Mouse (Mus musculus) liver, adult (tissue): ENCODE results near the gene Tnfaip1.

Source experiments
- GATA4 ChIP-seq: IDR thresholded peaks from 2 replicates; pipeline ENCODE4 v1.6.1; 2014; ENCODE audit warnings: mild to moderate bottlenecking, low read length; ENCODE audit not compliant: insufficient replicate concordance

Tnfaip1 gene

DNA sequence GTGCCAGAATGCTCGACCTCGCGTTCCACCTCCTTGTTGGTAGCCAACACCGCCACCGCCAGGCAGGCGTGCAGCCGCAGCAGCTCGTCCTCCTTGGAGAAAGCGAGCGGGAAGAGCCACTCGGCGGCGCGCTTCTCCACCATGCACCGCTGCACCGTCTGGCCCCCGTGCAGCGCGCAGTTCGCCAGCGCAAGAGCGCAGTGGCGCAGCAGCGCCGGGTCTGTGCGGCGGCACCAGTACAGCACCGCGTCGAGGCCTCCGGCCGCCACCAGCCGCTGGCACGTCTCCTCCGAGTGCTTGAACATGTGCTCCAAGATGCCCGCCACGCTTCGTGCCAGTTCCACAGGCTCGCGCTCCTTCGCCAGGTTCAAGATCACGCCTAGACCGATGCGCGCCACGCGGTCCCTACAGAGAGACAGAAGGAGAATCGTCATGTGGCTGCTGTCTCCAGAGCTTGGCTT, 45.3 kb downstream of the Tnfaip1 start:
- TF ChIP-seq GATA4 = no peak

- no peak for TF ChIP-seq GATA4
Observed at GRCm38 (mm10) chr11:78488168-78488567, 48.0 kb downstream of the Tnfaip1 start.

- TF ChIP-seq GATA4 = no peak
Observed at GRCm38 (mm10) chr11:78483639-78484038, 52.5 kb downstream of the Tnfaip1 start.

GRCm38 (mm10) chr11:78475289-78475688, 60.8 kb downstream of the Tnfaip1 start:
- TF ChIP-seq GATA4 = no peak
